Mouse (Mus musculus): ENCODE data around the gene Olfr827. TPM values are rescaled to one million over a fixed set of nuclear protein-coding genes. Genes with fewer than 3 reads are reported as not detected.
A peak's percentile ranks its signal among the peaks of the same experiment; 100 is the strongest.

Gene Olfr827
- not detected in 2 replicates for polyA plus RNA-seq (2015; fragmentation: Nextera tagmentation; extraction: Ambion mirVana)

DNA sequence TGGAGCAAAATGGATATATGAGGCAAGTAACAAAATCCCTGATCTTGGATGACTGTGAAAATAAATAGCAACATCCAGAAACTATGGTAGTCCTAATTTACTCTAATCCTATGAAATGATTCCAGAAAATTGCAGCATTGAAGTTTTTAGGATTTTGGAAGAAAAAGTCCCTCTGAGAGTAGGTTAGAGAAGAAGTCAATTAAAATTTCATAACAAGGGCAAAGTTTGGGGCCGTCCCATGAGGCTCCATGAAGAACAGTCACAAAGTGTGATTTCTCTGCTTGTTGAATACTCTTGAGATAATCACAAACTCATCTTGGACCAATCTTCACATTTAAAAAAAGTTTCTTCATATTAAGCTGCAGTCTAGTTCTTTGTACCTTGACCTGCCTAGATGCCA is at the start of gene Olfr827:
Olfr827 (minus strand) TSS at position 101 of the 400 bp plus-strand sequence.
- WGBS, result 93% methylated on average over 1 of the region's 1 CpGs
- H3K4me3 ChIP-seq, result no peak within 1 kb of the TSS
- H3K9ac ChIP-seq, result no peak within 1 kb of the TSS
- H3K36me3 ChIP-seq, result no peaks in the 10 kb centered on the region
- no peaks in the 10 kb centered on the region for H3K9me3 ChIP-seq
- H3K27ac ChIP-seq, result no peak within 1 kb of the TSS
- no peaks in the 10 kb centered on the region for H3K4me1 ChIP-seq (replicated peaks)
- ATAC-seq (ENCODE audit: low FRiP score), result no peak
- H3K4me2 ChIP-seq, result no peak within 1 kb of the TSS
- no peaks in the 10 kb centered on the region for H3K27me3 ChIP-seq

DNA sequence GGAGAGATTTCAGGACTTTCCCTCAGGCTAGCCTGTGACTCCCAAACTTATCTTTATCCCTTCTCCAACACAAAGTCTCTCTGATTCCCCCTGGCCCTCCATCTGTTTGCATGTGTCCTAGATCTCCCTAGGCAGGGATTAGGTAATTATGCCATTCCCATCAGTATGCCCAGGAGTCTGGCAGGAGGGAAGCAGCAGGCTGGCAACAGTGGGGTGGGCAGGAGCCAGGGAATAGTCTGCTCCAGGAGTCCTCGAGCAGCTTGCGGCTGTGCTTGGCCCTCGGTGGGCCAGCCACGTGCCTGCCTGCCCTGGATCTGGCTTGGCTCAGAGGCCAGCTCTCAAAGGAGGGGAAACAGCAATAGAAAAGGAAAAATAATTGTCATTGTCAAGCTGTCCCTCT is 49.0 kb upstream of the Olfr827 start:
- Histone ChIP-seq H3K4me3 (no peak overlapping the region), H3K36me3 (no peaks in the 10 kb centered on the region), H3K27ac (no peak overlapping the region), H3K9ac (no peak overlapping the region), H3K4me2 (no peak overlapping the region), H3K4me1 (replicated peaks) (peaks cover 4% of the 10 kb centered on the region; the same call in 1 of the 2 replicates), H3K27me3 (no peaks in the 10 kb centered on the region), H3K9me3 (no peaks in the 10 kb centered on the region)
- 31% methylated on average over 4 of the region's 4 CpGs for WGBS
- ATAC-seq (ENCODE audit: low FRiP score), result peak; percentile 61; the same call in 1 of the 2 replicates

DNA sequence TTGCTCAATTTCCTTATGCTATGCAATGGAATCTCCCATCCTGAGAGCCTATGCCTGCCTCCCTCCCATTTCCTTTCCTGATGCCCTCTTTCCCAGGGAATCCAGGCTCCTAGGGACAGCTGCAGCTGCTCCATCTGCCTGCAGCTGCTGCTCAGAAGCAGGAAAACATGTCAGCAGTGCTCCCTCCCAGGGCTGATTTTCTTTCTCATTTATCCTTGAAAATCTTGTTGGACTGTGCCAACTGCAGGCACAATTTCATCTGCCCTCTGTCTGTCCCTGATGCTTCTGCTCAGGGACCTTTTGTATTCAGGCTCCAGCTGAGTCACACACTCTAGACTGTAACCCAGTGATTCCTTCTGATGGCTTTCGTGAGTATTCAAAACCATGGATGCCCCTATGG is 45.3 kb upstream of the Olfr827 start:
- H3K9me3 ChIP-seq, result no peaks in the 10 kb centered on the region
- H3K27me3 ChIP-seq, result no peaks in the 10 kb centered on the region
- ATAC-seq (ENCODE audit: low FRiP score), result 0 out of 2 replicates have a peak, but pooled peaks have one; percentile 39
- no peak overlapping the region for H3K4me2 ChIP-seq
- H3K27ac ChIP-seq, result no peak overlapping the region
- WGBS, result 40% methylated on average over 1 of the region's 1 CpGs
- no peak overlapping the region for H3K4me3 ChIP-seq
- H3K9ac ChIP-seq, result no peak overlapping the region
- no peaks in the 10 kb centered on the region for H3K36me3 ChIP-seq
- peaks cover 4% of the 10 kb centered on the region; the same call in 1 of the 2 replicates for H3K4me1 ChIP-seq (replicated peaks)

DNA sequence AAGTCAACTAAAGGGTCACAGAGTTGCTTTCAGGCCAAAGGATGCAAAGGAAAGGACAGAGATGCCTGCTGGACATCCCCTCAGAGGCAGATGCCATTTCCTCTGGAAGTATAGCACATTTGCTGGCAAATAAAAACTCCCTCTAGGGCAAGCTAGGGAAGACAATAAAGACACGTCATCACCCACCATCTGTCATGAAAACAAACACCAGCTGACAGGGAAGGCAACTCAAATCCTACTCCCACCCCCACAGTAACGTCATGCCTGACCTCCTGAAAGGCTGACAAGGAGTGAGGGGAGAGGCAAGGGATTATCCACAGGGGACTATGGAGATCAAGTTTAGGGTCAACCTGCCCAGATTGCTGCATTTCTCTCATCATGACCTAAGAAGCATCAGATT is 30.1 kb upstream of the Olfr827 start:
- no peaks in the 10 kb centered on the region for H3K36me3 ChIP-seq
- H3K27me3 ChIP-seq, result no peaks in the 10 kb centered on the region
- H3K4me2 ChIP-seq, result no peak overlapping the region
- peaks cover 4% of the 10 kb centered on the region; the same call in 1 of the 2 replicates for H3K4me1 ChIP-seq (replicated peaks)
- 2% methylated on average over 2 of the region's 2 CpGs for WGBS
- ATAC-seq (ENCODE audit: low FRiP score), result peak; percentile 75; the same call in 1 of the 2 replicates
- H3K27ac ChIP-seq, result no peak overlapping the region
- H3K9me3 ChIP-seq, result no peaks in the 10 kb centered on the region
- H3K4me3 ChIP-seq, result no peak overlapping the region
- no peak overlapping the region for H3K9ac ChIP-seq

DNA sequence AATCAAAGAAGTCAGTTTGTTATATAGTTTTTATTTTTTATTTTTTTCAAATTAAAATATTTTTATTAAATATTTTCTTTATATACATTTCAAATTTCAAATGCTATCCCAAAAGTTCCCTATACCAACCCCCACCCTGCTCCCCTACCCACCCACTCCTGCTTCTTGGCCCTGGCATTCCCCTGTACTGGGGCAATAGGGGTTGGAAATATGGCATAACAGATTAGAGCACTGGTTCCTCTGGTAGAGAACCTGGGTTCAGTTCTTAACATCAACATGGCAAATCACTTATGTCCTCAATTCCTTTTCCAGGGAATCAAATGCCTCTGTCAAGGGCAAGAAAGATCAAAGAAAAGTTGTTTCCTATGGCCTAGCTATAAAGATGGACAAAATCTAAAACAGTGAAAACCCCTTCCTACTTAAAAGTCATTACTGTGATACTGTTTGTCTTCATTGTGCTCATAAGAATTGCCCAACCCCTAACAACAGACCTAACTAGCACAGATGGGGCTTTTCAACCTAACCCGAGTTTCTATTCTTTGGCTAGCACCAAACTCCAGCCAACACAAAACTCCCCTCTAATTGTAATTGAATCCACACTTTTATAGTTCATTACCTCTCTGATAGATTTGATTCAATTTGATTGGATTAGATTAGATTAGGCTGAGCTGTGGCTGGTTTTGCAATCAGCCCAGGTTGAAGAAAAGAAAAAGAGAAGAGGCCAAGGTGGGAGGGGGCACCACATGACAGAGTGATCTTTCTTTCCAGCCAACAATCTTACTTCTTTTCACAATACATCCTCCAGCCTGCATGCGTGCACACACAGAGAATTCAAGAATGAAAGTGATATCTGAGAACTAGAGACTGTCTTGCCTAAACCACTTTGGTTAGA is 24.4 kb upstream of the Olfr827 start:
- WGBS, result 52% methylated on average over 2 of the region's 2 CpGs

DNA sequence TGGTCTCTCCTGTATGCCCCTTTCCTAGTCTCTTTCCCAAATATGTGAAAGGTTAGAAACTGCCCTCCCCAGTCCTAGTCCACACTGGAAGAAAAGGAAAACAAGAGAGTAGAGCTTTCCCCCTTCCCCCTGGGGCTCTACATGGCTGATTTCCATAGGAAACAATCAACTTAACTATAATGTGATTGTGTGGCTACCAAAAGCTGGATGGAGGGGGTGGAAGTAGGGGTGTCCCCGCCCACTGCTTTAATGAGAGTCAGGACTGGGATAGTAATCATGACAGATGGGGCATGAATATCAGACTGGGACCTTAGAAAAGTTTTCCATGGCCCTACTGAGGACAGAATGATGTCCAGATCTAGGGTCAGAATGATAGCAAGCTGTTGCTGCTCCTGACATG is 20.4 kb upstream of the Olfr827 start:
- no peak for ATAC-seq (ENCODE audit: low FRiP score)

More for the DNA sequence above, 24.4 kb upstream of the Olfr827 start:
- H3K4me2 ChIP-seq, result no peak overlapping the region
- no peaks in the 10 kb centered on the region for H3K36me3 ChIP-seq
- no peaks in the 10 kb centered on the region for H3K27me3 ChIP-seq
- H3K9ac ChIP-seq, result no peak overlapping the region
- ATAC-seq (ENCODE audit: low FRiP score), result no peak
- no peak overlapping the region for H3K27ac ChIP-seq
- no peaks in the 10 kb centered on the region; the same call in 1 of the 2 replicates for H3K4me1 ChIP-seq (replicated peaks)
- H3K4me3 ChIP-seq, result no peak overlapping the region
- no peaks in the 10 kb centered on the region for H3K9me3 ChIP-seq

DNA sequence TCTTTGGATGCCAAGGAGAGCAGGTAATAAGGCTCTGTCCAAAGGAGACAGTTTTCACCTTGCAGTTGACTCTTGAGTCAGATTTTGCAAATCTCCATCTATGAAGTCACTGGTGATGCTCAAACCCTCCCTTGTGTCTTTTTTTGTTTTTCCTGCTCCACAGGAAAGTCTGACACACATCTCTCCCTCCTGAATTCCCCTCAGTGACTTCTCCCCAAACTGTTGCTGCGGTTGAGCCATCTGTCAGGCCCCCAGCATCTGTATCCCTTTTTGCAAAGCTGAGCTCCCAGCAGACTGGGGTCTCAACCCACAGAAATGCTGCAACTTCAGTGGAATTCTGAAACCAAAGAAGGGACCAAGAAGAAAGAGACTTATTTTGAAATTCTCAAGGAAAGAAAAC is 17.9 kb upstream of the Olfr827 start:
- Histone ChIP-seq H3K27me3 (no peaks in the 10 kb centered on the region), H3K27ac (no peak overlapping the region), H3K9me3 (no peaks in the 10 kb centered on the region), H3K4me3 (no peak overlapping the region), H3K36me3 (no peaks in the 10 kb centered on the region), H3K4me1 (replicated peaks) (no peaks in the 10 kb centered on the region; the same call in 1 of the 2 replicates), H3K9ac (no peak overlapping the region), H3K4me2 (no peak overlapping the region)
- WGBS, result 63% methylated on average over 1 of the region's 1 CpGs
- no peak for ATAC-seq (ENCODE audit: low FRiP score)

More for the DNA sequence above, 20.4 kb upstream of the Olfr827 start:
- WGBS, result 33% methylated on average over 1 of the region's 1 CpGs
- no peaks in the 10 kb centered on the region for H3K9me3 ChIP-seq
- no peaks in the 10 kb centered on the region for H3K36me3 ChIP-seq
- H3K4me2 ChIP-seq, result no peak overlapping the region
- no peak overlapping the region for H3K9ac ChIP-seq
- no peaks in the 10 kb centered on the region; the same call in 1 of the 2 replicates for H3K4me1 ChIP-seq (replicated peaks)
- H3K4me3 ChIP-seq, result no peak overlapping the region
- no peak overlapping the region for H3K27ac ChIP-seq
- H3K27me3 ChIP-seq, result no peaks in the 10 kb centered on the region

DNA sequence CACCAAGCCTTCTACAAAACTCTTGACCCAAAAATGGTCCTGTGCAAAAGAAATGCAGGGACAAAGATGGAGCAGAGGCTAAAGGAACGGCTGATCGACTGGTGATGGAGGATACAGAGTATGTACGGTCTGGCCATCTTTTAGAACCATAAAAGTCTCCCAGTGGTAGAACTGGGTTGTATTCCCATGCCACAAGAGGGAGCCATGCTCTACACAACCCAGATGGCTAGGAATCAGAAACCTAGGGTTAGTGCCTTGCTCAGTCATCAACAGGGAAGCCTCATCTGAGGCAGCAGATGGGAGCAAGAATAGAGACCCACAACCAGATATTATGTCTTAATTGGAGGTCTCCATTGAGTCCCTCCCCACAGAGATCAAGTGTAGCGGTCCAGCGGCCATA is 15.4 kb upstream of the Olfr827 start:
- Histone ChIP-seq H3K4me3 (no peak overlapping the region), H3K4me2 (no peak overlapping the region), H3K9me3 (no peaks in the 10 kb centered on the region), H3K9ac (no peak overlapping the region), H3K27me3 (no peaks in the 10 kb centered on the region), H3K36me3 (no peaks in the 10 kb centered on the region), H3K27ac (no peak overlapping the region), H3K4me1 (replicated peaks) (no peaks in the 10 kb centered on the region; the same call in 1 of the 2 replicates)
- WGBS, result 91% methylated on average over 5 of the region's 5 CpGs
- ATAC-seq (ENCODE audit: low FRiP score), result no peak

DNA sequence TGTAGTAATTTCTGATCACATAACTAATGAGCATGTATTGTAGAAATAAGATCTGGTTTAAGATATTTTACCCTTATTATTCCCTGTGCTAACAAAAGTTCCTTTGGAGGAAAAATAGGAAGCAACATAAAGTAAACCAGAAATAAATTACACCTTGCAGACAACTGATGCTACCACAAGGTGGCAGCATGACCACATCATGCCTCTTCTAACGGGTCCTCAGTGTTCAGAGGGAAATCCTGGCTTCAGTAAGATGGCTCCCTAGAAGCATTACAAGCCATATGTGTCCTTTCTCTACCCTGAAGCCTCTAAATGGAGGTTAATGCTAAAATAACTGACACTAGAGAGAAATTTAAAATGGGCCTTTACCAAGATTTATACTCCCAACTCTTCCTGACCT is 14.0 kb upstream of the Olfr827 start:
- no peak overlapping the region for H3K4me3 ChIP-seq
- H3K9me3 ChIP-seq, result no peaks in the 10 kb centered on the region
- no peaks in the 10 kb centered on the region for H3K27me3 ChIP-seq
- H3K9ac ChIP-seq, result no peak overlapping the region
- peak; percentile 92 for ATAC-seq (ENCODE audit: low FRiP score)
- H3K27ac ChIP-seq, result no peak overlapping the region
- H3K4me2 ChIP-seq, result no peak overlapping the region
- H3K4me1 ChIP-seq (replicated peaks), result no peaks in the 10 kb centered on the region
- H3K36me3 ChIP-seq, result no peaks in the 10 kb centered on the region
- WGBS, result 0% methylated on average over 1 of the region's 1 CpGs

DNA sequence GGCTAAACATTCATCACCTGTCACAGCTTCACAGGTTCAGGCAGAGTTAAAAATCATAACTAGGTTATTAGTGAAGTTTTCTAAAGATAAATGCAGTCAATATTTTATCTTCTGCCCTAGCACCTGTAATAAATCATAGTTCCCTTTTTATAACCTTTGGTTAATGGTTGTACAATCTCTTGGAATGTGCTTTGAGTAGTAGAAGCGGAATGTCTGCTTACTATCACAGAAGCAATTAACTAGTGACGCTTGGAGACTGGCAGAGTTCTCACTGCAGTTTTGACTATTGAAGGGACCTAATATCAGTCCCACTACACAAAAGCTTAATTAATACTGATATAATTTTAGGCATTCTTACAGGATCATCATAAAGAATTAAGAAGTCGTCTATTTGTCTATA is 10.8 kb upstream of the Olfr827 start:
- WGBS, result 80% methylated on average over 3 of the region's 3 CpGs
- no peak overlapping the region for H3K4me3 ChIP-seq
- no peak for ATAC-seq (ENCODE audit: low FRiP score)

DNA sequence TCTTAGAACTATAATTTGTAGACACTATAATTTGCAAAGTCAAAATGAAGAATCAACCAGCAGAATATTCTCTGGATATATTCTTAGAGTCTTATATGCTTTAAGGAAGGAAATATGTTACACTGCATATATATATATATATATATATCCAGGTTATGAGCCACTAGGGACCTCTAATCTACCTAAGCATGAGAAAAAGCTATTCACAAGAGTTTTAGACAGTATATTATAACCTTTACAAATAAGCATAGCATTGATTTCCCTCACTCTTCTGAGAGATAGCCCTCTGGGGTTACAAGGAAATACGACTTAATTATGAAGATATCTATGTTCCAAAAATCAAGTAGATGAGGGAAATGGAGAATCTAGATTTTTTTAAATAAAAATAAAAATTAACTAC is 30.1 kb downstream of the Olfr827 start, which contains the start of gene Olfr826:
Olfr826 (minus strand) TSS at position 101 of the 400 bp plus-strand sequence.
- Histone ChIP-seq H3K9ac (no peak within 1 kb of the TSS), H3K9me3 (no peaks in the 10 kb centered on the region), H3K4me1 (replicated peaks) (no peaks in the 10 kb centered on the region), H3K27me3 (no peaks in the 10 kb centered on the region), H3K4me3 (no peak within 1 kb of the TSS), H3K36me3 (no peaks in the 10 kb centered on the region), H3K4me2 (no peak within 1 kb of the TSS), H3K27ac (no peak within 1 kb of the TSS)
- WGBS, result 70% methylated on average over 1 of the region's 1 CpGs
- no peak for ATAC-seq (ENCODE audit: low FRiP score)

More for the DNA sequence above, 10.8 kb upstream of the Olfr827 start:
- Histone ChIP-seq H3K9ac (no peak overlapping the region), H3K27ac (no peak overlapping the region), H3K4me1 (replicated peaks) (no peaks in the 10 kb centered on the region), H3K4me2 (no peak overlapping the region), H3K9me3 (no peaks in the 10 kb centered on the region), H3K36me3 (no peaks in the 10 kb centered on the region), H3K27me3 (no peaks in the 10 kb centered on the region)

DNA sequence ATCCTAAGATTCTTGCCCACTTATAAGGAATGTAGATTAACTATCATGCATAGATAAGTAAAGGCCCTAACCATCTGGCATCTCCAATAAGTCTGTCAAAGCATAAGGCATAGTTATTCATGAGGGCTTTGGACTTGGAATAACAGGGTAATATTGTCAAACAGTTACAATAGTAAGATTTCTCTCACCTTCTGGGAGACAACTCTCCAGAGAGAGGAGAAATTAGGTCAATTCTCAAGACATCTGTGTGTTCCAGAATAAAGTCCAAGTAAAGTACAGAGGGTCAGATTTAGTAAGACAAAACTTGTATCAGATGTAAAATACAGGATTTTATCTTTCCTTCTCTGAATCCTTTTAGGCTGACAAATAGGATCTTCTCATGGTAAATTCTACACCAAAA is 47.5 kb downstream of the Olfr827 start, which contains the start of gene Olfr825:
Olfr825 (minus strand) TSS at position 101 of the 400 bp plus-strand sequence.
- Histone ChIP-seq H3K27ac (no peak within 1 kb of the TSS), H3K36me3 (no peaks in the 10 kb centered on the region), H3K4me1 (replicated peaks) (no peaks in the 10 kb centered on the region), H3K9ac (no peak within 1 kb of the TSS), H3K4me3 (no peak within 1 kb of the TSS), H3K9me3 (no peaks in the 10 kb centered on the region), H3K27me3 (no peaks in the 10 kb centered on the region), H3K4me2 (no peak within 1 kb of the TSS)
- ATAC-seq (ENCODE audit: low FRiP score), result no peak

DNA sequence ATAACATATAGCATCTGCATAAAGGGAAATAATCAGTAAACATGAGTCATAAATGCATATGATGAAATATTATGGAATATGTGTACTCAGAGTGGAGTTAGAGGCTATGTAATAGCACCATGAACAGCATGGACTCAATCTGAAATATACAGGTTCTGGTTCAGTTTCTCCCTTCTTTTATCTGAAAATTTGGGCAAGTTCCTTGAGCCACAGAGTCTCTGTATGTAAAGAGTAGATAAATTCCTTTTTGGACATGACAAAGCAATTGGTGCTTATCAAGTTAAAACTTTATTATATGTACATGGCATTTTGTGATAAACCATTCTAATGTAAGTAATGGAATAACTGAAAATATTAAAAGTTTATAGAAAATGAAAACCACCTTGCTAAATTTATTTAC is 49.0 kb downstream of the Olfr827 start:
- no peak overlapping the region for H3K9ac ChIP-seq
- H3K4me1 ChIP-seq (replicated peaks), result no peaks in the 10 kb centered on the region
- H3K27me3 ChIP-seq, result no peaks in the 10 kb centered on the region
- H3K4me3 ChIP-seq, result no peak overlapping the region
- ATAC-seq (ENCODE audit: low FRiP score), result no peak
- no peaks in the 10 kb centered on the region for H3K36me3 ChIP-seq
- no peaks in the 10 kb centered on the region for H3K9me3 ChIP-seq
- H3K4me2 ChIP-seq, result no peak overlapping the region
- H3K27ac ChIP-seq, result no peak overlapping the region
